Mouse (Mus musculus): ENCODE measurements at regions not wholly inside any gene's neighbourhood (a gene's known extent, or its start where the extent isn't known, plus 50 kb on each side); places are given as distances from the start of the nearest gene placed in this dataset.
A peak's percentile ranks its signal among the peaks of the same experiment; 100 is the strongest.

- no peak for DNase-seq (ENCODE audit: extremely low spot score in 1 of 2, low spot score in 1 of 2)
These were observed 282.3 kb downstream of the Isl1 start for GRCm38 (mm10) chr13:116027147-116027546.

DNA sequence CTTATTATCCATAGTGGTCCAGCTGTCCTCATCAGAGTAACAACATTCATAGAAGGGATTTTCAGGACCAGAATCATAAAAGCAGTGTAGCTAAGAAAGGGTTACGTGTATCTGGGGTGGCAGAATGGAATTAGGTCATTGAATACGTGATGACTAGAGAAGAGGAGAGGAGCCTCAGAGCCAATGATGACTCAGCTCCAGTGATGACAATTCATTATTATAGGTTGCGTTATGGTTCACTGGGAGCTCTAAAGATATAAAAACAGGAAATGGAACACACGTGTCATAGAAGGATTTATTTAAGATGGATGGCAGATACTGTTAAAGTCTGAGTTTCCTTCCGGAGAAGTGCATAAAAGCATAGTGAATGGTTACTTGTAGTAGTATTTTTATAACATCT, 291.6 kb downstream of the Isl1 start:
- no peak for DNase-seq (ENCODE audit: extremely low spot score in 1 of 2, low spot score in 1 of 2)

GRCm38 (mm10) chr13:116003733-116004132, 305.8 kb downstream of the Isl1 start:
- no peak for DNase-seq (ENCODE audit: extremely low spot score in 1 of 2, low spot score in 1 of 2)

- DNase-seq (ENCODE audit: extremely low spot score in 1 of 2, low spot score in 1 of 2), result peak; percentile 16 to 77
These were observed 307.0 kb downstream of the Isl1 start for GRCm38 (mm10) chr13:116002391-116002899.

- no peak for DNase-seq (ENCODE audit: extremely low spot score in 1 of 2, low spot score in 1 of 2)
These were observed 318.9 kb downstream of the Isl1 start for GRCm38 (mm10) chr13:115990591-115990990.

DNA sequence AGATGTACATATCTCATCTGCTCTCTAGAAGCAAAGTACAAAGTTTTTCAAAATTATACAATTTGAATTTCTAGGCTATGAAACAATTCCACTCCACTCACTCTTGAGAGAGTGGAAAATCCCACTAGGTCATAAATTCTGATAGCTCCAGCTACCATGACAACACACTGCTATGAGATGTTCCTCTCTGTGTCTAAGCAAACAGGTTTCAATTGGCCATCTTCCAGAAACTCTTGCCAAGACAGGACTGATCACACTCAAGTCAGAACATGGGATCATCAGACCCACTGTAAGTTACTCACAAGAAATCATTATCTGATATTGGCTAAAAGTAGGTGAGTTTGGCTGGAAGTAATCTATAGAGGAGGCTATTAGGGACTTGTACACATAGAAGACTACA, 320.4 kb downstream of the Isl1 start:
- no peak for DNase-seq (ENCODE audit: extremely low spot score in 1 of 2, low spot score in 1 of 2)

DNA sequence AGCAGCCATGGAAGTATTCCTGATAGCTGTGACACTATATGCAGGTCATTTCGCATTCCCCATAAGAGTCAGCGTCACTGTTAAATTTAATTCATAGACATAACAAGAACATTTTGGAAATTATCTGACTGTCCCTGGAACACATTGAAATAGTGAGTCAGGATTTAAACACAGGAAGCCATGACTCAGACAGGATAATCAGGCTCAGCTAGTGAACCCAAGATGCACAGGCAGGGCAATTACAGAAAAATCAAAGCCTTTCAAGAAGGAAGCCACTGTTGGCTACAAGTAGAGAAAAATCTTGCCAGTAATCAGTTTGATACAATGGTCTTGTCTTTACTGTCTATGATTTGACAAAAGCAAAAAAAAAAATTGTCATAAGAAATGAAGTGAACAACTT, 323.2 kb downstream of the Isl1 start:
- DNase-seq (ENCODE audit: extremely low spot score in 1 of 2, low spot score in 1 of 2), result no peak

GRCm38 (mm10) chr13:115985715-115986114, 323.8 kb downstream of the Isl1 start:
- no peak for DNase-seq (ENCODE audit: extremely low spot score in 1 of 2, low spot score in 1 of 2)

GRCm38 (mm10) chr13:115977890-115978203, 331.6 kb downstream of the Isl1 start:
- no peak for DNase-seq (ENCODE audit: extremely low spot score in 1 of 2, low spot score in 1 of 2)

DNA sequence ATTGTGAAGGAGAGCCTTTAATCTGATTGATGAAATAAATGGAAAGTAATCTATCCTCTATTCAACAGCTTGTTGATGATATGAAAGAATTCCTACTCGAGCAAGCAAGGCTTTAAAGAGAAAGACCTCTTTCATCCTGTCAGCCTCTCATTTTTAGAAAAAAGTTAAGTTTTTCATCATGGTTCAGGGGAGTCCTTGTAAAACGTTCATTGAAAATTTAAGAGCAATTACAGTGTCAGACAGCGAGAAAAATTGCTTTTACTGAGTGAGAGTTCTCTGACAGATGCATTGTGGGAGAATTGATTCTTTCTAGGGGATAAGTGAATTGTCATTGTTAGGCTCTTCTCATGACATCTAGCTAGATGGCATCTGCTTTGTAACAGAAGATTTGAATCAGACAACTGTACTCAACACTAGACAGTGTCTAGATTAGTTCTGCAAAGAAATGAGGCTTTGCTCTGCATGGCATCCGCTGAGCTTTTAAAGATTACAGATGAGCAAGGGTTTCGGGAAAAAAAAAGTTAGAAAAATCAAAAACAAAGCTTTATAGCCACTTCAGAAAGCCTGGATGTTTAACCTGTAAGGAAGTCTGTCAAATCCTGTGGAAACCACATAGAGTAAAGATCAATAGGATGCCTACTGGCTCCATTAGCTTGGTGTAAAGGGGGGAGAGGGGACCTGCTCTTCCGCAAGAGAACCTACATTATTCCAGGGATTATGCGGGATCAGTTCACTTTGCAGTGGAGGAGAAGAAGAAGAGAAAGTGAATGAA, 332.2 kb downstream of the Isl1 start:
- DNase-seq (ENCODE audit: extremely low spot score in 1 of 2, low spot score in 1 of 2), result no peak

All from frontal cortex, adult 2 months (tissue).